Mouse (Mus musculus) forebrain, embryonic 14.5 days (tissue): ENCODE results near the gene Sipa1l1. TPM values are rescaled to one million over a fixed set of nuclear protein-coding genes. Genes with fewer than 3 reads are reported as not detected.
A peak's percentile ranks its signal among the peaks of the same experiment; 100 is the strongest.
"Not testable (repeated sequence)": the region's sequence is repeated elsewhere in the genome, so short reads cannot be mapped to it uniquely, and the experiment has no call there.

Experiments
- ATAC-seq: fragments of 200-750 bp; cut with Nextera tagmentation; 2 replicates; pipeline ENCODE4 v1.8.0; 2017; ENCODE audit warnings: mild to moderate bottlenecking, moderate library complexity
- DNase-seq: peaks from one replicate; pipeline ENCODE4 v3.0.0-alpha.2; 2015; ENCODE audit warnings: low spot score
- H3K27ac ChIP-seq: fragments of 300-500 bp; sonication (generic); 2 replicates; pipeline ENCODE4 v1.5.1; 2014; ENCODE audit warnings: low read depth, mild to moderate bottlenecking, control low read depth, low read length, moderate library complexity
- H3K27me3 ChIP-seq: fragments of 300-500 bp; sonication (generic); replicated peaks from 2 replicates; pipeline ENCODE4 v1.6.1; 2014; ENCODE audit warnings: low read length, control low read depth, mixed read lengths; ENCODE audit not compliant: control insufficient read depth, insufficient read depth
- H3K36me3 ChIP-seq: fragments of 300-500 bp; sonication (generic); 2 replicates; pipeline ENCODE4 v1.6.1; 2014; ENCODE audit warnings: low read length, control low read depth; ENCODE audit not compliant: control insufficient read depth, insufficient read depth
- H3K4me1 ChIP-seq: fragments of 300-500 bp; sonication (generic); 2 replicates; pipeline ENCODE4 v1.6.1; 2014; ENCODE audit warnings: antibody characterized with exemption, low read length, control low read depth; ENCODE audit not compliant: control insufficient read depth, insufficient read depth
- H3K4me2 ChIP-seq: fragments of 300-500 bp; sonication (generic); 2 replicates; pipeline ENCODE4 v1.6.1; 2014; ENCODE audit warnings: mild to moderate bottlenecking, control low read depth, low read length
- H3K4me3 ChIP-seq: fragments of 300-500 bp; sonication (generic); 2 replicates; pipeline ENCODE4 v1.5.1; 2014; ENCODE audit warnings: low read depth, low read length, control low read depth
- H3K9ac ChIP-seq: fragments of 300-500 bp; sonication (generic); 2 replicates; pipeline ENCODE4 v1.6.1; 2014; ENCODE audit warnings: mild to moderate bottlenecking, low read length, control low read depth, moderate library complexity
- H3K9me3 ChIP-seq: fragments of 300-500 bp; sonication (generic); replicated peaks from 2 replicates; pipeline ENCODE4 v1.6.1; 2016; ENCODE audit warnings: low read length, control low read depth, mixed read lengths; ENCODE audit not compliant: control insufficient read depth
- whole genome bisulfite sequencing: fragments of 180-500 bp; shearing (Covaris S2); extraction: QIAGEN DNeasy Blood & Tissue Kit; methylation state at CpG from one replicate; pipeline ENCODE4 v1.1.7; 2014; 5-methylcytosine and 5-hydroxymethylcytosine counted together
- polyA plus RNA-seq: library from polyadenylated mRNA; unstranded; fragments of >200 nt; fragmentation: Nextera tagmentation; extraction: Ambion mirVana; gene quantifications from 2 replicates; pipeline ENCODE4 v1.2.1, GENCODE M21; 2014

Sipa1l1 gene
- polyA plus RNA-seq, 1 experiment from 2014 or later = 13.5 TPM

DNA sequence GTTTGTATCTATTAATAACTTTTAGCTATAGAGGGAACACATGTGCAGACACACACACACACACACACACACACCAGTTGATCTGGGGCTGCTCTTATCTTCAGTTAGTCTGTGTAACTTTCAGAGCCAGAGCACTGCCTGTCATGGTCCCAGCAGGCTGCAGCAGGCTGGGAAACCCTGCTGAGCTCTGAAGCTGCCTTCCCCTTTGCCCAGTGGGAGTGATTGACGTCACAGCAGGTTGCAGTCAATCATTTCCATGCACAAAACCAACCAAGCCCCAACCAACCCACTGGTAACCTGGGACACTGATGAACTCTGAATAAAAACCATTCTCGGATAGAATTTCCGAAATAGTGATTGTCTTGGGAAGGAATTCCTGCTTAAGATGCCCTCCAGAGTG is 310.3 kb downstream of the Sipa1l1 start:
- H3K4me1 ChIP-seq = no peaks in the 10 kb centered on the region
- ATAC-seq (no peak), DNase-seq (no peak)
- H3K4me3 ChIP-seq = no peak overlapping the region
- H3K9me3 ChIP-seq = no peaks in the 10 kb centered on the region
- no peak overlapping the region for H3K27ac ChIP-seq
- no peaks in the 10 kb centered on the region for H3K27me3 ChIP-seq
- 19% methylated on average over 3 of the region's 3 CpGs for WGBS
- no peak overlapping the region for H3K4me2 ChIP-seq
- H3K36me3 ChIP-seq = no peaks in the 10 kb centered on the region
- H3K9ac ChIP-seq = no peak overlapping the region

DNA sequence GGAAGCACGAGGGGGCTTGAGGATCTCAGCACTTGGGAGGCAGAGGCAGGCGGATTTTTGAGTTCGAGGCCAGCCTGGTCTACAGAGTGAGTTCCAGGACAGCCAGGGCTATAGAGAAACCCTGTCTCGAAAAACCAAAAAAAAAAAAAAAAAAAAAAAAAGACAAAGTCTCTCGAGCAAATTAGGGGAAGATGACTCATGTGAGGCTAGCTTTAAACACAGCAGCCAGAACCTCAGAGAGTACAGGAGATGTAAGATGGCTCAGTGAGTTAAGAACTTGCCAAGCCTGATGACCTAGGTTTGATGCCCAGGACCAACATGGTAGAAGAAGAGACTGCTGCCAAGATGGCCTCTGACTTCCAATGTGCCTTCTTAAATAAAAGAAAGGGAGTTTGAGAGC is 311.3 kb downstream of the Sipa1l1 start:
- ATAC-seq, H3K4me2 ChIP-seq, H3K4me3 ChIP-seq, H3K27me3 ChIP-seq, H3K27ac ChIP-seq, H3K9ac ChIP-seq, H3K4me1 ChIP-seq, H3K36me3 ChIP-seq, H3K9me3 ChIP-seq, DNase-seq: not testable (repeated sequence)
- 61% methylated on average over 4 of the region's 5 CpGs for WGBS

DNA sequence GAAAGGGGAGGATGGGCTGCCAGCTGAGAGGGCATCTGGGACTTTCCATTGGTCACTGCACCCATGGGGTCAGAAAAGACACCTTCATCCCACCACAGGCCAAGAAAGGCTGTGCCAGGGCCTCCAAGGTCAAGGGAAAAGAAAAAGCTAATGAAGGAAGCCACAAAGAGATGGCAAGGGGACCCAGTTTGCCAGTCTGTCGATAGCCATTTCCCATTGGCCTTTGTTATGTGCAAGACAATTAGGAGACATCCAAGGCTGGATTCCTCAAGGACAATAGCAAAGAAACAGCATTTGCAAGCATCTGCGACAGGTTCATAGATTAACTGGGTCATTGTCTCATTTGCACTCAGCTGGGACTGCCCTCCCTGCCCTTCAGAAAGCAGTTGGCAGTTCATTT is 316.3 kb downstream of the Sipa1l1 start:
- Histone ChIP-seq H3K36me3 (no peaks in the 10 kb centered on the region), H3K27ac (no peak overlapping the region), H3K4me1 (no peaks in the 10 kb centered on the region), H3K27me3 (no peaks in the 10 kb centered on the region), H3K4me2 (no peak overlapping the region), H3K4me3 (no peak overlapping the region), H3K9ac (no peak overlapping the region), H3K9me3 (no peaks in the 10 kb centered on the region)
- DNase-seq (no peak), ATAC-seq (no peak)
- 67% methylated on average over 2 of the region's 2 CpGs for WGBS

DNA sequence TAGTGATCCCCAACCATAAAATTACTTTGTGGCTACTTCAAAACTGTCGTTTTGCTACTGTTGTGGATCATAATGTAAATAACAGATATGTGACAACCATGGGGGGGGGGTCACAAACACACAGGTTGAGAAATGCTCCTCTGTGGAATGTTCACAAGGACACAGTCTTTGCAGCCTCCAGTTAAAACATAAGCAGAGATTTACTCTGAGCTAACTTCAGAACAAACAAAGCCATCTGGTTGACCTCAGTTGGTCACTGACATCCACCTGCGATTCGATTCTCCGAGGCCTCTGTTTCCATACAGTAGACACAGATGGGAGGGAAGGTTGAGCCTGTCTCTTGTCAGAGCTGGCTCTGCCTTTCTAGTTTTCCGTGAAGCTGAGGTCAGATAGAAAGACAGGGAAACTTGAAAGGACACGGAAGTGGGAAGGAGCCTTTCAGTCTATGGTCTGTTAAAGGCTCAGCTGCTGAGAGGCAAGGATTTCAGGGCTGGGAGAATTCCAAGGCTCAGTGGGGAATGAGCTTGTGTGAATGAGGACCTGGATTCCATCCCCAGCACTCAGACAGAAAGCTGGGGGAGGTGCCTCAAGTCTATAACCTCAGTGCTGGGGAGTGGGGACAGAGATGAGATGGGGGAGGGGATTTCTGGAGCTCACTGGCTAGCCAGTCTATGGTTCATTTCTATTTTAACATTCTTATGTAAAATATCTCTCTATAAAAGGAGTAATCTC is 317.9 kb downstream of the Sipa1l1 start:
- Histone ChIP-seq H3K4me3 (no peak overlapping the region), H3K9me3 (no peaks in the 10 kb centered on the region), H3K36me3 (no peaks in the 10 kb centered on the region), H3K27me3 (no peaks in the 10 kb centered on the region), H3K4me2 (no peak overlapping the region), H3K9ac (no peak overlapping the region), H3K4me1 (no peaks in the 10 kb centered on the region), H3K27ac (no peak overlapping the region)
- DNase-seq (peak; percentile 36), ATAC-seq (no peak)
- 40% methylated on average over 6 of the region's 6 CpGs for WGBS

DNA sequence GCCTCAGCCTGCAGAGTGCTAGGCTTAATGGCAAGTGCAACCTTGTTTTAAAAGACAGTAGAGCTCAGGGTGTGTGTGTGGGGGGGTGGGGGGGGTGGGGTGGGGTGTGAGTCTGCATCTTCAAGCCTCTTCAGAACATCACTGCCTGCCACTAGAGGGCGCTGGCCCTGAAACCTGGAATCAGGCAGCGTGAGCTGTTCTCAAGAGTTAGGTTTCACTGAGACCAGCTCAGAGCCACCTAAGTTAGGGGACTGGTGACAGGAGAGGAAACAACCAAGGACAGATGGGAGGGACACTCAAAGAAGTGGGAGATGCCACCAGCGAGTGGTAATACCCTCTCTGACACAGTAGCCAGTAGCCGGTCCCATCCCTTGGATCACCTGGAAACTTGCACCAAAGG is 320.0 kb downstream of the Sipa1l1 start:
- DNase-seq = no peak
- H3K4me3 ChIP-seq = no peak overlapping the region
- 60% methylated on average over 4 of the region's 4 CpGs for WGBS

DNA sequence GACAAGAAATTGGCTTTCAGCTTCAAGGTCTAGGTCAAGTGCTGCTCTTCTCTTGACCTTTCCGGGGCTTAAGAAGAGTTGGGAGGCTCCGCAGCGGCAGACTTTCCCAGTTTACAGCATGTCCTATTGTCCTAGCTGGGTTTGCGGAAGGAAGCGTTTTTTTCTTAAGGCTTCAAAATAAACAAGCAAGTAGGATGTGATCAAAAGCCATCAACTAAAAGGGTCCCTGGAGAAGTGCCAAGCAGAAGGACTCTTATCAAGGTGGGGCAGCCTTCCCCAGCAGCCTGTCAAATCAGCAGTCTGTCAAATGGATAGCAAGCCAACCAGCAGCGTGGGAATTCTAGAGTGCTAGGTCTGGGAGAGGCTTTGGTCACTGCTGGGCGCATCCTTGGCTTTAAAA is 320.5 kb downstream of the Sipa1l1 start:
- Histone ChIP-seq H3K9ac (no peak overlapping the region), H3K27ac (no peak overlapping the region), H3K4me3 (no peak overlapping the region), H3K9me3 (no peaks in the 10 kb centered on the region), H3K36me3 (no peaks in the 10 kb centered on the region), H3K4me1 (no peaks in the 10 kb centered on the region), H3K4me2 (no peak overlapping the region), H3K27me3 (no peaks in the 10 kb centered on the region)
- WGBS = 85% methylated on average over 7 of the region's 7 CpGs
- DNase-seq (no peak), ATAC-seq (no peak)

More for the DNA sequence above, 320.0 kb downstream of the Sipa1l1 start:
- Histone ChIP-seq H3K36me3 (no peaks in the 10 kb centered on the region), H3K27ac (no peak overlapping the region), H3K9me3 (no peaks in the 10 kb centered on the region), H3K9ac (no peak overlapping the region), H3K4me2 (no peak overlapping the region), H3K4me1 (no peaks in the 10 kb centered on the region), H3K27me3 (no peaks in the 10 kb centered on the region)
- no peak for ATAC-seq

DNA sequence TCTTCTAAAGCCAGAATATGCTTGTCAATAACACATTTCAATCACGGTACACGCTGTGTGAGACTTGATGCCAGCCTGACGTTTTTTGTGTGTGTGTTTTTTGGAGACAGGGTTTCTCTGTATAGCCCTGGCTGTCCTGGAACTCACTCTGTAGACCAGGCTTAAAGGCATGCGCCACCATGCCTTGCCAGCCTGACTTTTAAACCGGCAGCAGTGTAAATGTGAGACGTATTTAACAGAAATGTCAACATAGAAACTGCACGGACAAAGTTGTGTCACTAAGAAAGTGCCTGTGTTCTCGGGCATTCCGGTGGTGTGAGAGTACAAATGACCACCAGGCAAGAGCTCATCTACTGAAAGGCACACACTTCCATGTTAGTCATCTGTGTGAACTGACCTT is 323.3 kb downstream of the Sipa1l1 start:
- WGBS = 85% methylated on average over 9 of the region's 9 CpGs
- no peak overlapping the region for H3K4me3 ChIP-seq
- no peak overlapping the region for H3K4me2 ChIP-seq
- no peaks in the 10 kb centered on the region for H3K27me3 ChIP-seq
- H3K9me3 ChIP-seq = no peaks in the 10 kb centered on the region
- no peak overlapping the region for H3K27ac ChIP-seq
- DNase-seq = no peak
- H3K36me3 ChIP-seq = no peaks in the 10 kb centered on the region
- ATAC-seq = no peak
- H3K4me1 ChIP-seq = no peaks in the 10 kb centered on the region
- no peak overlapping the region for H3K9ac ChIP-seq

DNA sequence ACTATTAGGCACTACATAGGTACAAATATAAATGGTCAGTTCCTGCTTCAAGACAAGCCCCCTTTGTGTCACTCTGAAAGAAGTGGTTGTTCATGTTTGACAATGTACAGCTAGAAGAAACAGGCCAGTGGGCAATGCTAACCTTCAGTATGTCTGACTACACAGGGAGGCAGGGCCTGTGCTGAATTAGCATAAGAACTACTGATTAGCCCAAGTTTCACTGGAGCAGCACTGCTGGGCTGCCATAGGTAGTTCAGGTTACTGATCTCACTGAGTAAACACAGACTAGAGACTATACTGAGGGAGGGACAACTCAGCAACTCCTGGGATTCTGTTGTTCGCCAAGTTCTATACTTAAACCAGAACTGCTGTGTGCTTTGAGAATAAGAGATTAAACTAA is 324.1 kb downstream of the Sipa1l1 start:
- 46% methylated on average over 1 of the region's 1 CpGs for WGBS
- peak; percentile 46; the same call in 1 of the 2 replicates for ATAC-seq

DNA sequence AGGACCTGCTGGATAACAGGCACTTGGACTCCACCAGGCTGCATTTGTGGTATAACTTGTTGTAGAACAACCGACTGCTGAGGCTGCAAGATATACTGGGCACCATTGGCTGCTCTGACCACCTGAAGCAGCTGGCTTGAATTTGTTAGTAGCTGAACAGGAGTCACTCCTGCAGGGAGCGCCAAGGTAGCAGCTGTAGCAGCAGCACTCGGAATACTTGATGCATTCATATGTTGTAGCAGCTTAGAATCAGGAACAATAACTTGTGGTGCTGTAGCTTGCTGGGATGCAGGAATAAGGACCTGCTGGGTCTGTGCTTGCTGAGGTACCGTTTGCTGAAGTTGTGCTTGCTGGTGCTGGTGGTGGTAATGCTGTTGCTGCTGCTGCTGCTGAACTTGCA is 326.8 kb downstream of the Sipa1l1 start:
- no peaks in the 10 kb centered on the region for H3K4me1 ChIP-seq
- no peaks in the 10 kb centered on the region for H3K36me3 ChIP-seq
- no peak overlapping the region for H3K9ac ChIP-seq
- H3K4me2 ChIP-seq = no peak overlapping the region
- ATAC-seq = no peak
- 73% methylated on average over 4 of the region's 4 CpGs for WGBS
- H3K27me3 ChIP-seq = no peaks in the 10 kb centered on the region
- no peak for DNase-seq
- H3K9me3 ChIP-seq = no peaks in the 10 kb centered on the region
- no peak overlapping the region for H3K4me3 ChIP-seq
- no peak overlapping the region for H3K27ac ChIP-seq

More for the DNA sequence above, 324.1 kb downstream of the Sipa1l1 start:
- not testable (repeated sequence) for H3K4me2 ChIP-seq, H3K36me3 ChIP-seq, H3K9ac ChIP-seq, H3K9me3 ChIP-seq, H3K4me3 ChIP-seq, DNase-seq, H3K27ac ChIP-seq, H3K4me1 ChIP-seq, H3K27me3 ChIP-seq
